Mouse (Mus musculus): ENCODE measurements around the gene Adipoq. TPM values are rescaled to one million over a fixed set of nuclear protein-coding genes. Genes with fewer than 3 reads are reported as not detected.
A peak's percentile ranks its signal among the peaks of the same experiment; 100 is the strongest.

The Adipoq gene
- total RNA-seq, 1 experiment: 0.22 TPM

- Histone ChIP-seq H3K4me1 (ENCODE audit: control insufficient read depth in 2 of 2, insufficient read depth in 2 of 2, low read length in 2 of 2, poor library complexity in 1 of 2) (peaks cover 0 to 2% of the 10 kb centered on the region in 2 experiments; a peak in 1 of 4 replicates), H3K9ac (ENCODE audit: insufficient read depth, low read depth, low read length, poor library complexity, severe bottlenecking) (no peak overlapping the region), H3K36me3 (ENCODE audit: control insufficient read depth, insufficient read depth, low read length, poor library complexity, severe bottlenecking) (peaks cover 17% of the 10 kb centered on the region), H3K9me3 (ENCODE audit: control insufficient read depth, insufficient read depth, low read depth, low read length) (no peaks in the 10 kb centered on the region), H3K27ac (ENCODE audit: insufficient read depth, low read depth, low read length, poor library complexity, severe bottlenecking) (no peak overlapping the region), H3K4me3 (ENCODE audit: insufficient read depth in 1 of 2, low read depth in 1 of 2, low read length in 2 of 2, poor library complexity in 1 of 2, severe bottlenecking in 1 of 2) (no peak overlapping the region)
- in situ Hi-C loops (cut with MboI; ENCODE audit: low sequenced_read_pairs in 2 of 2, unreplicated experiment in 2 of 2): loop anchor here in 1 of 2 experiments (25.0 kb wide), 1 partner anchor 710 kb away; no protein-coding TSS in a partner anchor
- TF ChIP-seq ZNF384 (IDR thresholded peaks at IDR 0.05; ENCODE audit: low read depth, low read length): no peak
- no peak for TF ChIP-seq CHD2 (IDR thresholded peaks at IDR 0.05; ENCODE audit: low read depth, low read length)
- TF ChIP-seq HCFC1 (IDR thresholded peaks at IDR 0.05; ENCODE audit: borderline replicate concordance, insufficient read depth, low read length): no peak
- TF ChIP-seq ZC3H11A (IDR thresholded peaks at IDR 0.05; ENCODE audit: borderline replicate concordance, low read depth, low read length): no peak
- no peak for TF ChIP-seq MAFK (IDR thresholded peaks at IDR 0.05; ENCODE audit: insufficient read depth, low read depth, low read length)
- no peak for DNase-seq (ENCODE audit: low read depth, low spot score)
Observed at GRCm38 (mm10) chr16:23122446-23122845, 23.9 kb upstream of the Adipoq start.

- Histone ChIP-seq H3K4me3 (ENCODE audit: insufficient read depth in 1 of 2, low read depth in 1 of 2, low read length in 2 of 2, poor library complexity in 1 of 2, severe bottlenecking in 1 of 2) (no peak overlapping the region), H3K4me1 (ENCODE audit: control insufficient read depth in 2 of 2, insufficient read depth in 2 of 2, low read length in 2 of 2, poor library complexity in 1 of 2) (peaks cover 0 to 2% of the 10 kb centered on the region in 2 experiments; a peak in 1 of 4 replicates), H3K36me3 (ENCODE audit: control insufficient read depth, insufficient read depth, low read length, poor library complexity, severe bottlenecking) (peaks cover 17% of the 10 kb centered on the region), H3K27ac (ENCODE audit: insufficient read depth, low read depth, low read length, poor library complexity, severe bottlenecking) (no peak overlapping the region), H3K9ac (ENCODE audit: insufficient read depth, low read depth, low read length, poor library complexity, severe bottlenecking) (no peak overlapping the region), H3K9me3 (ENCODE audit: control insufficient read depth, insufficient read depth, low read depth, low read length) (no peaks in the 10 kb centered on the region)
- in situ Hi-C loops (cut with MboI; ENCODE audit: low sequenced_read_pairs in 2 of 2, unreplicated experiment in 2 of 2): loop anchor here in 1 of 2 experiments (25.0 kb wide), 1 partner anchor 711 kb away; no protein-coding TSS in a partner anchor
- TF ChIP-seq ZC3H11A (IDR thresholded peaks at IDR 0.05; ENCODE audit: borderline replicate concordance, low read depth, low read length) (no peak), HCFC1 (IDR thresholded peaks at IDR 0.05; ENCODE audit: borderline replicate concordance, insufficient read depth, low read length) (no peak), ZNF384 (IDR thresholded peaks at IDR 0.05; ENCODE audit: low read depth, low read length) (no peak), MAFK (IDR thresholded peaks at IDR 0.05; ENCODE audit: insufficient read depth, low read depth, low read length) (no peak), CHD2 (IDR thresholded peaks at IDR 0.05; ENCODE audit: low read depth, low read length) (no peak)
- no peak for DNase-seq (ENCODE audit: low read depth, low spot score)
Observed at GRCm38 (mm10) chr16:23123104-23123503, 23.2 kb upstream of the Adipoq start.

GRCm38 (mm10) chr16:23124398-23124797 is 21.9 kb upstream of the Adipoq start:
- DNase-seq (ENCODE audit: low read depth, low spot score): no peak
- TF ChIP-seq ZNF384 (IDR thresholded peaks at IDR 0.05; ENCODE audit: low read depth, low read length) (no peak), ZC3H11A (IDR thresholded peaks at IDR 0.05; ENCODE audit: borderline replicate concordance, low read depth, low read length) (no peak), CHD2 (IDR thresholded peaks at IDR 0.05; ENCODE audit: low read depth, low read length) (no peak), HCFC1 (IDR thresholded peaks at IDR 0.05; ENCODE audit: borderline replicate concordance, insufficient read depth, low read length) (no peak), MAFK (IDR thresholded peaks at IDR 0.05; ENCODE audit: insufficient read depth, low read depth, low read length) (no peak)
- no peak overlapping the region for H3K4me3 ChIP-seq (ENCODE audit: insufficient read depth in 1 of 2, low read depth in 1 of 2, low read length in 2 of 2, poor library complexity in 1 of 2, severe bottlenecking in 1 of 2)
- no peaks in the 10 kb centered on the region for H3K9me3 ChIP-seq (ENCODE audit: control insufficient read depth, insufficient read depth, low read depth, low read length)
- in situ Hi-C loops (cut with MboI; ENCODE audit: low sequenced_read_pairs in 2 of 2, unreplicated experiment in 2 of 2): loop anchor here in 1 of 2 experiments (25.0 kb wide), 1 partner anchor 712 kb away; no protein-coding TSS in a partner anchor
- no peak overlapping the region for H3K9ac ChIP-seq (ENCODE audit: insufficient read depth, low read depth, low read length, poor library complexity, severe bottlenecking)
- peaks cover 0 to 2% of the 10 kb centered on the region in 2 experiments; a peak in 1 of 4 replicates for H3K4me1 ChIP-seq (ENCODE audit: control insufficient read depth in 2 of 2, insufficient read depth in 2 of 2, low read length in 2 of 2, poor library complexity in 1 of 2)
- no peak overlapping the region for H3K27ac ChIP-seq (ENCODE audit: insufficient read depth, low read depth, low read length, poor library complexity, severe bottlenecking)
- H3K36me3 ChIP-seq (ENCODE audit: control insufficient read depth, insufficient read depth, low read length, poor library complexity, severe bottlenecking): peaks cover 14% of the 10 kb centered on the region

- peak overlapping the region; percentile 93 for H3K9ac ChIP-seq (ENCODE audit: insufficient read depth, low read depth, low read length, poor library complexity, severe bottlenecking)
- H3K4me1 ChIP-seq (ENCODE audit: control insufficient read depth in 2 of 2, insufficient read depth in 2 of 2, low read length in 2 of 2, poor library complexity in 1 of 2): peaks cover 0 to 2% of the 10 kb centered on the region in 2 experiments; a peak in 1 of 4 replicates
- no peaks in the 10 kb centered on the region for H3K9me3 ChIP-seq (ENCODE audit: control insufficient read depth, insufficient read depth, low read depth, low read length)
- in situ Hi-C loops (cut with MboI; ENCODE audit: low sequenced_read_pairs in 2 of 2, unreplicated experiment in 2 of 2): no loop called here
- peak overlapping the region; percentile 87; the same call in 1 of the 2 replicates for H3K27ac ChIP-seq (ENCODE audit: insufficient read depth, low read depth, low read length, poor library complexity, severe bottlenecking)
- TF ChIP-seq ZC3H11A (IDR thresholded peaks at IDR 0.05; ENCODE audit: borderline replicate concordance, low read depth, low read length): no peak
- no peak for TF ChIP-seq CHD2 (IDR thresholded peaks at IDR 0.05; ENCODE audit: low read depth, low read length)
- TF ChIP-seq MAFK (IDR thresholded peaks at IDR 0.05; ENCODE audit: insufficient read depth, low read depth, low read length): no peak
- TF ChIP-seq HCFC1 (IDR thresholded peaks at IDR 0.05; ENCODE audit: borderline replicate concordance, insufficient read depth, low read length): no peak
- TF ChIP-seq ZNF384 (IDR thresholded peaks at IDR 0.05; ENCODE audit: low read depth, low read length): no peak
- no peak for DNase-seq (ENCODE audit: low read depth, low spot score)
- peaks cover 7% of the 10 kb centered on the region for H3K36me3 ChIP-seq (ENCODE audit: control insufficient read depth, insufficient read depth, low read length, poor library complexity, severe bottlenecking)
- H3K4me3 ChIP-seq (ENCODE audit: insufficient read depth in 1 of 2, low read depth in 1 of 2, low read length in 2 of 2, poor library complexity in 1 of 2, severe bottlenecking in 1 of 2): peak overlapping the region; percentile 81 to 83
Observed at GRCm38 (mm10) chr16:23127311-23127672, 19.0 kb upstream of the Adipoq start.

Data from ES-E14 (cell line).